Mouse (Mus musculus): ENCODE results near the gene Gaa.

DNA sequence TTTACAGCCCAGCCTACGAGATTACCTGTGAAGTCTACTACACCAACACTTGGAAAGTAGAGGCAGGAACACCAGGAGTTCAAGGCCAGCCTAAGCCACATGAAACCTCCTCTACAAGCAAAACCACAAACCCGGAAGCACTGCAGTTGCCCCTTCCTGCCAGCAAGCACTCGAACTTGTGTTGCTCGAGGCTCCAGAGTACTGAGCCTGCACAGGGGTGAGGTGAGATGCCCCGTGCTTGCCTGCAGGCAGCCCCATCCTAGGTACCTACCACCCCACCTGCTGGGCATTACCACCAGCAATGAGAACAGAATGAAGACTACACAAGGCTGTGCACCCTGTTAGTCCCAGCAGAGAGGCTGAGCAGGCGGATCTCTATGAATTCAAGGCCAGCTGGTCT is 30.3 kb downstream of the Gaa start:
- TF ChIP-seq CTCF (IDR thresholded peaks at IDR 0.05; ENCODE audit: low read depth) (no peak), EP300 (IDR thresholded peaks at IDR 0.05; ENCODE audit: low read depth) (no peak)
